In the genomic region with DNA sequence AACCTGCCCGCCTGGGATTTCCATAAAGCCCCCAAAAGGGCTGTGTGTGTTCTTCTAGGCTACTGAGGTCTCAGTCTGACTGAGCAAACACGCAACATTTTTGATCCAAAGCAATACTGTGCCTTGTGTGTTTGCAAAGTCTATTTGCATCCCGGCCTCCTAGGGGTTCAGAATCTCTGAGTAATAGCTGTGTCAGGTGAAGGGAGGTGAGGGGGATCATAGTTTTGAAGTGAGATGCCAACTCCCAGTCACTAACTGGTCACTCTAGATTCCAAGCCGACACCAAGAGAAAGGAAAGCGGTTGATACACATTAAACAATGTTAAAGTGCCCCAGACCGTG, we compare ENCODE assay signal across 9 mouse cellular contexts. TPM values are rescaled to one million over a fixed set of nuclear protein-coding genes. Genes with fewer than 3 reads are reported as not detected.
A peak's percentile ranks its signal among the peaks of the same experiment; 100 is the strongest.
DNase-seq lines count a peak whose midpoint lies in the region; ATAC-seq and TF ChIP-seq lines count a peak whose summit lies in the region.
"Had no signal": no experiment of that assay in that cellular context is flagged by ENCODE, and none has a peak within 500 bp of the region (broad histone marks: within the 10 kb centered on the region; RNA-seq: fewer than 3 reads in every experiment).

No protein-coding gene starts in this region.

- no peak; a peak in 1 of 4 replicates for TF ChIP-seq POLR2A in MEL (IDR thresholded peaks at IDR 0.05; ENCODE audit: control insufficient read depth in 1 of 2, insufficient read depth in 1 of 2, low read depth in 1 of 2, low read length in 2 of 2, poor library complexity in 1 of 2)

- peak overlapping the region; percentile 95 for H3K4me2 ChIP-seq in heart, embryonic 15.5 days
- peak overlapping the region; percentile 79 for H3K4me2 ChIP-seq in hindbrain, embryonic 12.5 days (replicated peaks)

- intact Hi-C loops in heart, postnatal 36 days (cut with DNase I): loop anchor here (2.0 to 5.0 kb wide), 3 partner anchors 51 to 309 kb away; partner anchors contain the start of genes Fjx1 and Ldlrad3

- no peak for TF ChIP-seq EP300 in MEL (IDR thresholded peaks at IDR 0.05; ENCODE audit: low read depth in 1 of 2, low read length in 2 of 2)

- TF ChIP-seq RAD21 in MEL (IDR thresholded peaks at IDR 0.05; ENCODE audit: low read depth, low read length): no peak

- no peaks in the 10 kb centered on the region for H3K27me3 ChIP-seq in heart, embryonic 15.5 days
- no peaks in the 10 kb centered on the region for H3K27me3 ChIP-seq in MEL (ENCODE audit: control insufficient read depth in 1 of 2, insufficient read depth in 2 of 2, low read length in 2 of 2)
- no peaks in the 10 kb centered on the region for H3K27me3 ChIP-seq in hindbrain, embryonic 12.5 days
- H3K27me3 ChIP-seq in midbrain, embryonic 10.5 days (ENCODE audit: low read depth, poor library complexity, severe bottlenecking): 0 out of 2 replicates have a peak, but pooled peaks cover 5% of the 10 kb centered on the region

- H3K9me3 ChIP-seq in heart, embryonic 15.5 days (replicated peaks): no peaks in the 10 kb centered on the region
- no peaks in the 10 kb centered on the region for H3K9me3 ChIP-seq in MEL (replicated peaks; ENCODE audit: insufficient read depth, low read length)
- no peaks in the 10 kb centered on the region for H3K9me3 ChIP-seq in hindbrain, embryonic 12.5 days (replicated peaks)
- peaks cover 8% of the 10 kb centered on the region; the same call in 1 of the 2 replicates for H3K9me3 ChIP-seq in midbrain, embryonic 10.5 days (replicated peaks)

- H3K79me2 ChIP-seq in MEL (ENCODE audit: control insufficient read depth, insufficient read depth, low read length, poor library complexity): peaks cover 34% of the 10 kb centered on the region

- no peak for DNase-seq in heart, postnatal 36 days
- no peak for DNase-seq in MEL (ENCODE audit: low read depth, low spot score)
- no peak for DNase-seq in midbrain, embryonic 10.5 days (ENCODE audit: low spot score)
- DNase-seq in retina, embryonic 14.5 days (ENCODE audit: low spot score): no peak
- no peak for DNase-seq in layer of hippocampus, postnatal 14 days (ENCODE audit: low spot score in 2 of 2)

- no peak for ATAC-seq in heart, embryonic 15.5 days (replicated peaks; ENCODE audit: insufficient number of reproducible peaks, insufficient read depth, low FRiP score, low read depth)
- ATAC-seq in hindbrain, embryonic 12.5 days (ENCODE audit: low FRiP score): no peak; the same call in 1 of the 2 replicates
- no peak for ATAC-seq in CD4-positive, CD25-positive, alpha-beta regulatory T cell, adult 4 months

- no peaks in the 10 kb centered on the region for H3K36me3 ChIP-seq in heart, embryonic 15.5 days
- H3K36me3 ChIP-seq in MEL (ENCODE audit: control insufficient read depth in 1 of 2, insufficient read depth in 2 of 2, low read length in 2 of 2): peaks cover 0 to 42% of the 10 kb centered on the region in 2 experiments; a peak in 3 of 4 replicates
- H3K36me3 ChIP-seq in hindbrain, embryonic 12.5 days: no peaks in the 10 kb centered on the region
- peaks cover 13% of the 10 kb centered on the region; the same call in 1 of the 2 replicates for H3K36me3 ChIP-seq in midbrain, embryonic 10.5 days

- TF ChIP-seq CTCF in MEL (IDR thresholded peaks at IDR 0.05 in 2 of 3, conservative IDR thresholded peaks at IDR 0.05 in 1 of 3; ENCODE audit: control insufficient read depth in 1 of 3, insufficient read depth in 1 of 3, low read depth in 2 of 3, low read length in 3 of 3, poor library complexity in 1 of 3, severe bottlenecking in 1 of 3): no peak

- peak overlapping the region; percentile 90 for H3K9ac ChIP-seq in heart, embryonic 15.5 days
- H3K9ac ChIP-seq in MEL (ENCODE audit: control insufficient read depth, low read depth, low read length, poor library complexity, severe bottlenecking): peak overlapping the region; percentile 89
- H3K9ac ChIP-seq in hindbrain, embryonic 12.5 days: peak overlapping the region; percentile 96

- 20% methylated on average over 6 of the region's 6 CpGs for WGBS in heart, embryonic 15.5 days
- WGBS in hindbrain, embryonic 12.5 days: 30% methylated on average over 6 of the region's 6 CpGs
- 26% methylated on average over 6 of the region's 6 CpGs for WGBS in midbrain, embryonic 10.5 days

- H3K27ac ChIP-seq in heart, embryonic 15.5 days: peak overlapping the region; percentile 94
- H3K27ac ChIP-seq in MEL (ENCODE audit: control insufficient read depth, low read depth, low read length): peak overlapping the region; percentile 91
- H3K27ac ChIP-seq in hindbrain, embryonic 12.5 days: peak overlapping the region; percentile 96
- H3K27ac ChIP-seq in midbrain, embryonic 10.5 days (replicated peaks): peak overlapping the region; percentile 96

- H3K4me3 ChIP-seq in heart, embryonic 15.5 days: peak overlapping the region; percentile 84
- peak overlapping the region; percentile 60 to 71 for H3K4me3 ChIP-seq in MEL (ENCODE audit: control insufficient read depth in 1 of 2, insufficient read depth in 1 of 2, low read depth in 2 of 2, low read length in 2 of 2)
- peak overlapping the region; percentile 80 for H3K4me3 ChIP-seq in hindbrain, embryonic 12.5 days
- H3K4me3 ChIP-seq in midbrain, embryonic 10.5 days: peak overlapping the region; percentile 73

- peaks cover 22% of the 10 kb centered on the region for H3K4me1 ChIP-seq in heart, embryonic 15.5 days (replicated peaks)
- peaks cover 25 to 31% of the 10 kb centered on the region in 2 experiments for H3K4me1 ChIP-seq in MEL (ENCODE audit: control insufficient read depth in 1 of 2, insufficient read depth in 2 of 2, low read length in 2 of 2)
- H3K4me1 ChIP-seq in hindbrain, embryonic 12.5 days: peaks cover 17% of the 10 kb centered on the region
- peaks cover 23% of the 10 kb centered on the region for H3K4me1 ChIP-seq in midbrain, embryonic 10.5 days

TF ChIP-seq in MEL, 35 proteins besides CTCF, POLR2A, EP300 and RAD21:
- TF ChIP-seq NRF1 (IDR thresholded peaks at IDR 0.05; ENCODE audit: insufficient read depth, low read depth, low read length, poor library complexity, severe bottlenecking) (no peak), MAZ (IDR thresholded peaks at IDR 0.05; ENCODE audit: low read depth, low read length) (no peak; the same call in 1 of the 2 replicates), TAL1 (IDR thresholded peaks at IDR 0.05; ENCODE audit: low read length) (peak; percentile 0; the same call in 1 of the 2 replicates), CHD1 (IDR thresholded peaks at IDR 0.05; ENCODE audit: low read depth, low read length) (0 out of 2 replicates have a peak, but pooled peaks have one; percentile 37), CHD2 (IDR thresholded peaks at IDR 0.05; ENCODE audit: low read length) (no peak), MAFK (IDR thresholded peaks at IDR 0.05; ENCODE audit: borderline replicate concordance, low read depth, low read length) (no peak), MXI1 (IDR thresholded peaks at IDR 0.05; ENCODE audit: low read depth, low read length) (no peak)
TF ChIP-seq in MEL: peak in this region for 2.

RNA-seq across cellular contexts. Expression of gene Trim44, which starts 6.3 kb away (rescaled TPM):
- 22.5 and 25.2 TPM in 2 replicates for polyA plus RNA-seq in heart, embryonic 15.5 days (2015; fragmentation: Nextera tagmentation; extraction: Ambion mirVana)
- 10 to 100 TPM; 26.4 to 30.0 TPM for total RNA-seq in heart, postnatal 36 days (2021)
- total RNA-seq in MEL (2012; rRNA removed): 19.2 and 21.7 TPM in 2 replicates
- 10 to 100 TPM; 49.1 to 55.3 TPM for polyA plus RNA-seq in MEL (2012; ENCODE audit: insufficient read depth in 1 of 2, insufficient read length in 2 of 2, low read depth in 1 of 2, low replicate concordance in 2 of 2, missing spikeins in 1 of 2)
- polyA plus RNA-seq in hindbrain, embryonic 12.5 days (2016; fragmentation: Nextera tagmentation; extraction: Ambion mirVana): 65.6 and 74.4 TPM in 2 replicates
- polyA plus RNA-seq in midbrain, embryonic 10.5 days (2016; fragmentation: Nextera tagmentation; extraction: Ambion mirVana): 22.2 and 26.9 TPM in 2 replicates
- polyA plus RNA-seq in CD4-positive, CD25-positive, alpha-beta regulatory T cell, adult 4 months (2017; shearing (Covaris generic)): 10 to 100 TPM in 1 of 2 experiments, 1 to 10 TPM in 1; 8.1 to 10.6 TPM
- total RNA-seq in layer of hippocampus, postnatal 14 days (2021): 100 to 1,000 TPM; 151 to 162 TPM

RNA-seq across cellular contexts. Expression of gene Fjx1, which starts 51.0 kb away (rescaled TPM):
- 1.9 and 3.3 TPM in 2 replicates for polyA plus RNA-seq in heart, embryonic 15.5 days (2015; fragmentation: Nextera tagmentation; extraction: Ambion mirVana)
- total RNA-seq in heart, postnatal 36 days (2021): under 1 TPM; 0.51 to 0.53 TPM
- not detected in 2 replicates for total RNA-seq in MEL (2012; rRNA removed)
- not detected for polyA plus RNA-seq in MEL (2012; ENCODE audit: insufficient read depth in 1 of 2, insufficient read length in 2 of 2, low read depth in 1 of 2, low replicate concordance in 2 of 2, missing spikeins in 1 of 2)
- 44.2 and 45.3 TPM in 2 replicates for polyA plus RNA-seq in hindbrain, embryonic 12.5 days (2016; fragmentation: Nextera tagmentation; extraction: Ambion mirVana)
- polyA plus RNA-seq in midbrain, embryonic 10.5 days (2016; fragmentation: Nextera tagmentation; extraction: Ambion mirVana): 17.1 and 21.6 TPM in 2 replicates
- polyA plus RNA-seq in CD4-positive, CD25-positive, alpha-beta regulatory T cell, adult 4 months (2017; shearing (Covaris generic)): not detected
- 10 to 100 TPM; 61.5 to 66.9 TPM for total RNA-seq in layer of hippocampus, postnatal 14 days (2021)
- total RNA-seq: hematopoietic stem cell, adult 5-6 weeks had no signal
